Mouse (Mus musculus): ENCODE data around the gene Zfyve28.

Zfyve28 gene

GRCm38 (mm10) chr5:34183156-34183880, 104.9 kb downstream of the Zfyve28 start:
- no peak for DNase-seq (ENCODE audit: low spot score in 2 of 2)

GRCm38 (mm10) chr5:34182486-34182885, 105.8 kb downstream of the Zfyve28 start:
- DNase-seq (ENCODE audit: low spot score in 2 of 2), result peak in 1 of 2 experiments; percentile 1

DNA sequence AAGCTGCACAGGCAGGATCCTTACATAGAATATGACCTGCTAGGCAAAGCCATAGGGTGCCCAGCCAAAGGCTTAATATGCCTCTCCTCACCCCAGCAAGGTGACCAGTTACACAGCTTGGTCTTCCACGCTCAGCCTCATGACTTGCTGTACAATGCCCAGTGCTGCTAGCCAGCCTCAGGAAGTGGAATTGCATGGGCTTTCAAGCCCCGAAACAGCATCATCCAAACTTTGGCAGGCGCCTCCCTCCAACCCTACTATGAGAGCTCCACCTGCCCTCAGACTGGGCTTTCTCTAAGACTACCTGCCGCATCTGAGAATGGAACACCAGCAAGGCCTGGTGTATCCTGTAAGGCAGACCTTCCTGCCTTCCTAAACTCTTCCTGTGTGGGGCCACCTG, 110.4 kb downstream of the Zfyve28 start:
- DNase-seq (ENCODE audit: low spot score in 2 of 2), result peak in 1 of 2 experiments; percentile 1

GRCm38 (mm10) chr5:34177091-34177490, 111.2 kb downstream of the Zfyve28 start:
- DNase-seq (ENCODE audit: low spot score in 2 of 2), result peak in 1 of 2 experiments; percentile 19

GRCm38 (mm10) chr5:34176691-34177090, 111.6 kb downstream of the Zfyve28 start:
- no peak for DNase-seq (ENCODE audit: low spot score in 2 of 2)

- DNase-seq (ENCODE audit: low spot score in 2 of 2), result no peak
These were observed 112.9 kb downstream of the Zfyve28 start for GRCm38 (mm10) chr5:34175403-34175694.

DNA sequence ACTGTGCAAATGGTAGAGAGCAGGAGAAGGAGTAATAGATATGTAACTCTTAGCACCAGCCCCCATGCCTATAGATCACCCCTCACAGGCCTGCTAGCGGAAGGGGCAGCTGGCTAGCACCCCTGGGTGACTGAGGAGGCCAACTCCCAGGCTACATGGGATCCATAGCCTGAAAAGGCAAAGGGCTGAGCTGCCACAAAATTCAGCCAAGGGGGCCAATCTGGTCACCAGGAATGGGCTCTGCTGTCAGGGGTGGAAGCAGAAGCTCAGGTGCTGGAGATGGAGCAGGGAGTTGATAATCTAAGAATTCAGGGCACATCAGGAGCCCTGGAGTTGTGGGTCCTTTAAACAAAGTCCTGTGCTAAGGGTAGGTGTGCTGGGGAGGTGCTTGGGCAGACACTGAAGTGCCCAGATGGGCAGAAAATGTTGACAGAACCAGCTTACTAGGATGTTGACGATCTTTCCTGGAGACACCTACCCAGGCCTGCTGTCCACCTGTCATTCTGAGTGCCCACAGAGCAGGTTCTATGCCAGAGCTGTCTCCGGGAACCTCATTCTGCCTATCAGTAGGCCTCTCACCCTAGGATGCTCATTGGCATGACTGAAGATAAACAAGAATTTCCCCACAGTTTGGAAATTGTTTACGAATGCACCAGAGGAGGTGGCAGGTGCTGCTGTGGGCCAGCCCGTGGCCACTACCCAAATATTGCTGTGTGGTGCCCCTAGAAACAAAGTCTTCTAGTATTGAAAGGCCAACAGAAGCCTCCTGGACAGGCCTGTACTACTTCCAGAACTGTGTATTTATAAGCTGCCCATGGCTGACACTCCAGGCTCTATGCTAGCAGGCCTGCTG, 113.5 kb downstream of the Zfyve28 start:
- peak in 1 of 2 experiments; percentile 2 for DNase-seq (ENCODE audit: low spot score in 2 of 2)

DNA sequence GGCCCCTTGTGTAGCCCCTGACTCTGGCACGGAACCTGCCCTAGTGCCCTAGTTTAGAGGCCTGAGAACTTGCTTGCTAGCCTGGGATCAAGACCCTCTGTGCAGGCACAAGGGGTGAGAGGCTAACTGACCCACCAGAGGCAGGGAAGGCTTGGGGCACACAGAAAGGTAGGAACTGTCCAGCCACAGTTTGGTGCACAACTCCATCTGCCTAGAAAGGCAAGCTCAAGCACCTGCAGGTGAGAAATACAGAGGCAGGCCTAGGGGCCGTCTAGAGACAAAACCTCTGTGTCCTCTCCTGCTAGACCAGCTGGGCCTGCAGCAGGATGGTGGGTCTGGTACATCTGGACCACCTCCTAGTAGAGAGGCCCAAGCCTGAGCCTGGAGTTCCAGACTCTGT, 114.2 kb downstream of the Zfyve28 start:
- DNase-seq (ENCODE audit: low spot score in 2 of 2), result no peak

DNA sequence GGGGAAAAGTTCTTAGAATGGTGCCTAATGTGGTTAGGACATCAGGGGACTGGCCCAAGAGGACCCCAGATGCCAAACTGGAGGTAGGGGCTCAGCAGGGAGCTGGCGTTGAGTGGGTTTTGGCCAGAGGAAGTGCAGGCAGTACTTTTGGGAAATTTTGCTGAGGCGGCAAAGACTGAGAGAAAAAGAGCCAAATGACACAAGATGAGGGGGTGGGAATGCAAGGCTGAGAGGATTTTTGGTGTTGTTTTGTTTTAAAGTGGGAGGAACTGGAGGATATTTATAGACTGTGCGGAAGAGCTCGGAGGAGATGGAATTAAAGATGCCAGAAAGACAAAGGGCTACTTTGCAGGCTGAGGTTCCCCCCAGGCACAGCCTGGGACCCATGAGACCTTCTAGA, 117.5 kb downstream of the Zfyve28 start:
- DNase-seq (ENCODE audit: low spot score in 2 of 2), result peak in 1 of 2 experiments; percentile 46

GRCm38 (mm10) chr5:34169954-34170353, 118.3 kb downstream of the Zfyve28 start:
- no peak for DNase-seq (ENCODE audit: low spot score in 2 of 2)

DNA sequence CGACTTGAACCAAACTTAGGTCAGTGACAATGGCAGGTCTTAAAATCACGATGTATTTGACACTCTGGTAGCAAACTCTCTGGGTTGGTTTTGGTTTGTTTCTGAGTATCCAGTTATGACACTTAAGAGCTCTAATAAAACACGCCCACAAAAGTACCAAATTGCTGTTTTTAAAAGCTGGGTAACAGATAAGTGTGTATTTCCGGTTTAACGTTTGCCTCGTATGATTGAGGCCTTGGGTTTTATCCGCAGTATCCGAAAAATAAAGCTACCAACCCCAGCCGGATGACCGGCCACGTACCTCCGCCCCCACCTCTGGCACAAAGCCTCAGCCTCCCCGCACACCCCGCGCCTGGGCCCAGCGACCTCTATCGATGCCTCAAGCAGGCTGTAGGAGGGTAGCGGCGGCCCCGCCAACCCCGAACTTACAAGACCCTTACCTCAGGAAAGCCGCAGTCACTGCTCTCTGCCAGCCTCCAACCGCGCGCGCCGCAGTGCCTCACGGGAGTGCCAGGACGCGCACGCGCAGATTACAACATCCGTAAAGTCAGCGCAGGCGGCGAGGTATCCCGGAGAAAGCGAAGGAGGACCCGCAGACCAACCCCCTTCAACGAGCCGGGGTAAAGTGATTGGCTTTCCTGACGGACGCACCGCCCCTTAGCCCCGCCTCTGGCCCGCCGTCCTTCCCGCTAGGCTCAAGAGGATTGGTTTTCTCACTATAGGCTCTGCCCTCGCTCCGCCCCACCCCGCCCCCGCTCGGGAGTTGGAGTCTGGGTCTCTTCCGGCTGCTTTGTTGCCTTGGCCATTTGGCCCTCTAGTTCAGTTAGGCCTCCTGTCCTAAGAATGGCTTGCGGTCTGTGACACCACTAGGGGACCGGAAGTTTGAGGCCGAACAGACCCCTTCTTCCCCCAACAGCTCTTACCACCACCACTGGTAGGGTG, 119.0 kb downstream of the Zfyve28 start, which contains the start of the genes Poln and Haus3:
Gene Poln (minus strand): TSS at position 499 of the 942 bp plus-strand sequence.
Gene Haus3 (minus strand): TSS at position 578 of the 942 bp plus-strand sequence.
- DNase-seq (ENCODE audit: low spot score in 2 of 2), result peak; percentile 96 to 98

DNA sequence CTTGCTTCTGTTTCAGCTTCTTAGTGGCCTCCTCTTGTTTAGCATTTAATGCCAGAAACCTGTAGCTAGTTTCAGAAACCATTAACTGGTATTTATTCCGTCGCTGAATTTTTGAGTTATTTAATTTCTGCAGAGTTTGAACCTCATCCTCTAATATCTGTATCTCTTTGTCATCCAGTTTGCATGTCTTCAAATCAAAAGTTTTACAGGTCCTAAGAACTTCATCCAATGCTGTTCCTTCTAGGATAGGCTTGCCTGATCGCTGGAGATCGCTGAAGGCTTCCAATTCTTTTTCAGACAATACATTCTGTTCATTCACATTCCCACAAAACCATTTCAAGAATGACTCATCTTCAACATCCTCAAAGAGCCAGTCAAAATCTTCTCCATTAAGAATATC, 120.4 kb downstream of the Zfyve28 start:
- no peak for DNase-seq (ENCODE audit: low spot score in 2 of 2)

DNA sequence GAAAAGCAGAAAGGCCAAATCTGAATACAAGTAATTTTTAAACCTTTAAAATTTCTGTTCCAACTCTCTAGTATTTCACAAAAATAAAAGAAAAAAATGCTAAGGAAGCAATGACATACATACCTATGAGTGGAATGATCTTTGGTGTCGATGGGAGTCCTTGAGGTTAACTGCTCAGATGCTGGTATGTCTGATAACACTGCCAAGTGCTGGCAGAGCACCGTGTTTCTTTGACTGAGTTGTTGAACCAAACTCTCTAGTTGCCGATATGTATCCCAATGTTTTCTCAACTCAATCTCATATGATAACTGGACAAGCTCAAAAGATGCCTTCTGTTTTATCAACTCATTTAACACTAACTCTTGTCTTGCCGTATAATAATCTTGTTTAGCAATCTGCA, 122.5 kb downstream of the Zfyve28 start:
- no peak for DNase-seq (ENCODE audit: low spot score in 2 of 2)

DNA sequence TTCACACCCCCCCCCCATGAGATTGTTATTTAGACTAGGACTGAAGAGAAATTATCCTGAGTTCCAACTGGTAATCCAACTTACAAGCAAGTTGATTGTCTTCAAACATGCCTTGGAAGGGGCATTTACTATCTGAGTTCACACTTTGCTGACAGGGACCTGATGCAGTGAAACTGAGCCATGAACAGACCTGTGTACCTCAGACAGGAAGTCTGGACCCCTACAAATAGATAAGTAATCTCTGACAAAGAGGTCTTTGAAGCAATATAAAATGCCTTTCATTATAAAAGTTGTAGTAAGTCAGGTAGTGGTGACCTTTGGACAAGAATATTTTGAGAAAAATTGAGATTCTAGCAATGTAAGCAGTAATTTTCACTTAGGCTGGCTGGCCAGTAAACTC, 139.8 kb downstream of the Zfyve28 start:
- no peak for DNase-seq (ENCODE audit: low spot score in 2 of 2)

- DNase-seq (ENCODE audit: low spot score in 2 of 2), result no peak
These were observed 140.7 kb downstream of the Zfyve28 start for GRCm38 (mm10) chr5:34147554-34147953.

Data from left cerebral cortex, adult 9 months (tissue).